Mouse (Mus musculus): ENCODE measurements around the gene Coro2a.
"Not testable (repeated sequence)": the region's sequence is repeated elsewhere in the genome, so short reads cannot be mapped to it uniquely, and the experiment has no call there.

Coro2a gene

DNA sequence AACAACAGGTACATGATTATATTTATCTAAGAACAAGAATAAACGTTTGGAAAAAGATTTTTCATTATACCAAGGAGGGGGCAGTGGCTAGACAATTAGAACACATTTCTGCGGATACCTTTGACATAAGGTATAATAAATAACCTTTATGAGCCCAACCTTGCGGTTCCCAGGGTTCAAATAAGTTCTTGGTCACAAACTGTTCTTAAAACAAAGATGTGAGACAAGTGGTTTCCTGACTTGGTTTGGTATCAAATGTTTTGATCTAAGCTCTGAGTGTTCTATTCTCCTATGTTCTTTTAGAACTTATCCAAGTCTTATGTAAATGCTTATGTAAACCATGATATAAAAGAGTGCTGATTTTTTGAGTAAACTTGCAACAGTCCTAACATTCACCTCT is 17.5 kb downstream of the Coro2a start:
- not testable (repeated sequence) for DNase-seq (ENCODE audit: low spot score in 2 of 2)

DNA sequence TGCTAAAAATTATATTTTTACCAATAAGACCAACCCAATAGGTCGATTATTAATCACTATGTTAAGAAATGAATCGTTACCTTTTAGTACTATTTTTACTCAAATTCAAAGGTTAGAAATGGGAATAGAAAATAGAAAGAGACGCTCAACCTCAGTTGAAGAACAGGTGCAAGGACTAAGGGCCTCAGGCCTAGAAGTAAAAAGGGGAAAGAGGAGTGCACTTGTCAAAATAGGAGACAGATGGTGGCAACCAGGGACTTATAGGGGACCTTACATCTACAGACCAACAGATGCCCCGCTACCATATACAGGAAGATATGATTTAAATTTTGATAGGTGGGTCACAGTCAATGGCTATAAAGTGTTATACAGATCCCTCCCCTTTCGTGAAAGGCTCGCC is 17.9 kb downstream of the Coro2a start:
- DNase-seq (ENCODE audit: low spot score in 2 of 2), result not testable (repeated sequence)

DNA sequence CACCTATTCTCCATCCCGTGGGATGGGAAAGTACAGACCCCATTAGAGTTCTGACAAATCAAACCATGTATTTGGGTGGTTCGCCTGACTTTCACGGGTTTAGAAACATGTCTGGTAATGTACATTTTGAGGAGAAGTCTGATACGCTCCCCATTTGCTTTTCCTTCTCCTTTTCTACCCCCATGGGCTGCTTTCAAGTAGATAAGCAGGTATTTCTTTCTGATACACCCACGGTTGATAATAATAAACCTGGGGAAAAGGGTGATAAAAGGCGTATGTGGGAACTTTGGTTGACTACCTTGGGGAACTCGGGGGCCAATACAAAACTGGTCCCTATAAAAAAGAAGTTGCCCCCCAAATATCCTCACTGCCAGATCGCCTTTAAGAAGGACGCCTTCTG is 20.0 kb downstream of the Coro2a start:
- not testable (repeated sequence) for DNase-seq (ENCODE audit: low spot score in 2 of 2)

DNA sequence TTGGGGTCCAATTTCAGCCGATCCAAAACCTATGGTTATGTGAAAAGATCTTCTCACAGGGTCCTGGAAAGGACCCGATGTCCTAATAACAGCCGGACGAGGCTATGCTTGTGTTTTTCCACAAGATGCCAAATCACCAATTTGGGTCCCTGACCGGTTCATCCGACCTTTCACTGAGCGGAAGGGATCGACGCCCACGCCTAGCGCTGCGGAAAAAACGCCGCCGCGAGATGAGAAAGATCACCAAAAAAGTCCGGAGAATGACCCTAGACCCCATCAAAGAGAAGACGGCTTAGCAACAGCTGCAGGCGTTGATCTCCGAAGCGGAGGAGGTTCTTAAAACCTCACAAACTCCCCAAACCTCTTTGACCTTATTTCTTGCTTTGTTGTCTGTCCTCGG is 20.4 kb downstream of the Coro2a start:
- DNase-seq (ENCODE audit: low spot score in 2 of 2), result not testable (repeated sequence)

DNA sequence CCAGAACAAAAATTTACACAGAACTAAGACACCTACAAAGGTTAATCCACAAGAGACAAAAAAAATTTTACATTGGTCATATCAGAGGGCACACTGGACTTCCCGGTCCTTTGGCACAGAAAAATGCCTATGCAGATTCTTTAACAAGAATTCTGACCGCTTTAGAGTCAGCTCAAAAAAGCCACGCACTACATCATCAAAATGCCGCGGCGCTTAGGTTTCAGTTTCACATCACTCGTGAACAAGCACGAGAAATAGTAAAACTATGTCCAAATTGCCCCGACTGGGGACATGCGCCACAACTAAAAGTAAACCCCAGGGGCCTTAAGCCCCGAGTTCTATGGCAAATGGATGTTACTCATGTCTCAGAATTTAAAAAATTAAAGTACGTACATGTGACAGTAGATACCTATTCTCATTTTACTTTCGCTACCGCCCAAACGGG is 21.2 kb downstream of the Coro2a start:
- DNase-seq (ENCODE audit: low spot score in 2 of 2), result not testable (repeated sequence)

DNA sequence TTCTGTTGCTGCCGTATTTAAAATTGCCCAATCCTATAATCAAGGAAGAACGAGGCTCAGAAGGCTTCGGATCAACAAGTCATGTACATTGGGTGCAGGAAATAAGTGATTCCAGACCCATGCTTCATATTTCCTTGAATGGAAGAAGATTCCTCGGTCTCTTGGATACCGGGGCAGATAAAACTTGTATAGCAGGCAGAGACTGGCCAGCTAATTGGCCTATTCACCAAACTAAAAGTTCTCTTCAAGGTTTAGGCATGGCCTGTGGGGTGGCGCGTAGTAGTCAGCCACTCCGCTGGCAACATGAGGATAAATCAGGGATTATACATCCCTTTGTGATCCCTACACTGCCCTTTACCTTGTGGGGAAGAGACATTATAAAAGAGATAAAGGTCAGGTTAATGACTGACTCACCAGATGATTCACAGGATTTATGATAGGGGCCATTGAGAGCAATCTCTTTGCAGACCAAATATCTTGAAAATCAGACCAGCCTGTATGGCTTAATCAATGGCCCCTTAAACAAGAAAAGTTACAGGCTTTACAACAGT is 23.1 kb downstream of the Coro2a start:
- not testable (repeated sequence) for DNase-seq (ENCODE audit: low spot score in 2 of 2)

DNA sequence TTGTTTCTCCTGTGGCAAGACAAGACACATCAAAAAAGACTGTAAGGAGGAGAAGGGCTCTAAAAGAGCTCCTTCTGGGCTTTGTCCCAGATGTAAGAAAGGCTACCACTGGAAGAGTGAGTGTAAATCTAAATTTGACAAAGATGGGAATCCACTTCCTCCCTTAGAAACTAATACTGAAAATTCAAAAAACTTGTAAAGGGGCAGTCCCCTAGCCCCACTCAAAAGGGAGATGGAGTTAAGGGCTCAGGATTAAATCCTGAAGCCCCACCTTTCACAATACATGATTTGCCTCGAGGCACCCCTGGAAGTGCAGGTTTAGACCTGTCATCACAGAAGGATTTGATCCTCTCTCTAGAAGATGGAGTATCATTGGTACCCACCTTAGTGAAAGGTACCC is 23.8 kb downstream of the Coro2a start:
- no peak for DNase-seq (ENCODE audit: low spot score in 2 of 2)

DNA sequence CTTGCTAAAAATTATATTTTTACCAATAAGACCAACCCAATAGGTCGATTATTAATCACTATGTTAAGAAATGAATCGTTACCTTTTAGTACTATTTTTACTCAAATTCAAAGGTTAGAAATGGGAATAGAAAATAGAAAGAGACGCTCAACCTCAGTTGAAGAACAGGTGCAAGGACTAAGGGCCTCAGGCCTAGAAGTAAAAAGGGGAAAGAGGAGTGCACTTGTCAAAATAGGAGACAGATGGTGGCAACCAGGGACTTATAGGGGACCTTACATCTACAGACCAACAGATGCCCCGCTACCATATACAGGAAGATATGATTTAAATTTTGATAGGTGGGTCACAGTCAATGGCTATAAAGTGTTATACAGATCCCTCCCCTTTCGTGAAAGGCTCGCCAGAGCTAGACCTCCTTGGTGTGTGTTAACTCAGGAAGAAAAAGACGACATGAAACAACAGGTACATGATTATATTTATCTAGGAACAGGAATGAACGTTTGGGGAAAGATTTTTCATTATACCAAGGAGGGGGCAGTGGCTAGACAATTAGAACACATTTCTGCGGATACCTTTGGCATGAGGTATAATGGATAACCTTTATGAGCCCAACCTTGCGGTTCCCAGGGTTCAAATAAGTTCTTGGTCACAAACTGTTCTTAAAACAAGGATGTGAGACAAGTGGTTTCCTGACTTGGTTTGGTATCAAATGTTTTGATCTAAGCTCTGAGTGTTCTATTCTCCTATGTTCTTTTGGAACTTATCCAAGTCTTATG is 26.3 kb downstream of the Coro2a start:
- DNase-seq (ENCODE audit: low spot score in 2 of 2), result not testable (repeated sequence)

DNA sequence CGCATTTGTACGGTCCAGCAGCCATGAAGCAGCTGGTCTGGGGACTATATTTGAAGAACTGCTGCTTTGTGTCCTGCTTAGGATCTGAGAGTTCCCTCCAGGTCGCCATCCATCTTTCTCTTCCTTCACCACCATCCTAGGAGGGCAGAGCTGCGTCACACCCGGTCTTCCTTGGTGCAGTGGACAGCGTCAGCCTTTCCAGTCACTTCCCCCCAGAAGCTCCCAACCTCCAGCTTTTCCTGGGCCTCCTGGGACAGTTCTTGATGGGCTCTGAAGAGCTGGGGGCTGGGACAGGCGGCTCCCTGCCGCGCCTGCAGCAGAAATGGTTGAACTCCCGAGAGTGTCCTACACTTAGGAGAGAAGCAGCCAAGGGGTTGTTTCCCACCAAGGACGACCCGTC is 27.2 kb downstream of the Coro2a start:
- DNase-seq (ENCODE audit: low spot score in 2 of 2), result no peak

DNA sequence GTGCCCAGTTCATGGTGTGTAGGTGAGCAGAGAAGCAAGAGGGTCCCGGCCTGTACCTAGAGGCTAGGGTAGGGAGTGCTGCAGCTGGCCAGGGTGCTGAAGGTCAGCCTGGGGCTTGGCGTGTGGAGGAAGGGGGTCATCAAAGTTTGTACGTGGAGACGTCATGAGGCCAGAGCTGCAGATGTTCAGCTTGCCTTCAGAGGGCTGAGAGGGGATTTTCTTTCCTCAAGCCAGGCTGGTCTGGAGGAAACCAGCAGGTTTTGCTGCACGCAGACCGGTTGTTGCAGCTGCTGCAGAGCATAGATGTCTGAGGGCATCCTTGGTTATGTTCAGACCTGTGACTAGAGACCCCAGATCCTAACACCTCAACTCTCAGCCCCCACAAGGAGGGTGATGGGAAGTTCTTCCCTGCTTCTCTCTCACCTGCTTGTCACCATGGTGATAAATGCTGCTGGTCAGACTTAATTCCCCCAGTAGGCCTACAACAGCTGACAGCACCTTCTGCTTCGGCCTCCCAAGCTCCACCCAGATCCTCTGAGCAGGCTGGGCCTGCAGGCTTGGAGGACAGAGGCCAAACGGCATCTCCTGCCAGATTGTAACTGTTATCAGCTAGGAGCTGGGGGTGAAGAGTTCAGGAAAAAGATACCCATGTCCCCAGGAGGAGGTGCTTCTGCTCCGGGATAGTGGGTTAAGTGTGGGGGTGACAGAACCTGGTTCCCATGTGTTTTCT is 27.8 kb downstream of the Coro2a start:
- DNase-seq (ENCODE audit: low spot score in 2 of 2), result no peak

DNA sequence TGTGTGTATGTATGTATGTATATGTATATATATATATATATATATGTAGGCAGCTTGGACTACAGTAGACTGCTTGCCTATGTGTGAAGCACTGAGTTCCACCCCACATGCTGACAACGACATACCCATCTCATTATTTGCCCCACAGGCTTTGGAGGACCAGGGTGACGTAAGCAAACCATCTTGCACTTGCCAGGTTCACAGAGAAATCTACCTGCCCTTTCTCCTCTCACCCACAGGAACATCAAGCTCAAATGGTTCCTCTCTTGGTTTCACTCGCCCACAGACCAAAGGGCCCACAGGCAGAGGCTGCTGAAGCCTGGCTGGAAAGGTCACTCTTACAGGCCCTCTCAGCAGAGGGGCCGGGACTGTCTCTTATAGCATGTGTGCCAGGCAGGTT is 29.4 kb downstream of the Coro2a start:
- DNase-seq (ENCODE audit: low spot score in 2 of 2), result no peak

DNA sequence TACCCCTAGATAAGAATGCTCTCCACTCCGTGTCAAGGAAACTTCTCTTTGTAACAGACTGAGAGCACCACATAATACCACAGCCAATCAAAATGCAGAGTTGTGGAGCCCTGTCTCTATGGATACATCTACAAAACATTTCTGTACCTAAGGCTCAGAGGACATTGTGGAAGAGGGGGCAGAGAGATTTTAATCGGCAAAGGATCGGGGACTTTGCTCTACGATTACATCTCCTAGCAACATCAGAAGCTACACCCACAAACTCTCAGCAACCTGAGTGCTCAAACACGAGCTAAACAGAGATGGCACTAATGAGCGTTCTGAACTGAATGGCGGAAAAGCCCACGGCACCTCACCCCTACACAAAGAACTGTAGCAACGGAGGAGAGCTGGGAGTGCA is 30.3 kb downstream of the Coro2a start:
- no peak for DNase-seq (ENCODE audit: low spot score in 2 of 2)

DNA sequence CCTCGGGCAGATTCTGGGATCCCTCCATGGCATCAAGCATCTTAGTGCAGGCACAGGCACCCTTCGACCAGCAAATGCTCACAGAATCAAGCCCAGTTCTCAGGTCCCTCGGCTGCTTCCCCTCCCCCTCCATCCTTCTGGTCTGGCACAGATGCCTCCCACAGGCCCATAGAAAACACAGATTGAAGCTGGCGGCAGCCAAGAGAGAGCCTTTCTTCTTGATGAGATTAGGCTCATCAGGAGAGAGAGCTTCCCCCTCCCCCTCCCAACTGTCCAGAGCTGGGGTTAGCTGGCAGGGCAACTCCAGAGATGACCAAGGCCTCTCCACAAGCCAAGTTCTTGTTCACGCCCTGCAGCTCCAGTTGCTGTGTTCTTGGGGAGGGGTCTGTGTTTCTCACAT is 32.3 kb downstream of the Coro2a start:
- no peak for DNase-seq (ENCODE audit: low spot score in 2 of 2)

DNA sequence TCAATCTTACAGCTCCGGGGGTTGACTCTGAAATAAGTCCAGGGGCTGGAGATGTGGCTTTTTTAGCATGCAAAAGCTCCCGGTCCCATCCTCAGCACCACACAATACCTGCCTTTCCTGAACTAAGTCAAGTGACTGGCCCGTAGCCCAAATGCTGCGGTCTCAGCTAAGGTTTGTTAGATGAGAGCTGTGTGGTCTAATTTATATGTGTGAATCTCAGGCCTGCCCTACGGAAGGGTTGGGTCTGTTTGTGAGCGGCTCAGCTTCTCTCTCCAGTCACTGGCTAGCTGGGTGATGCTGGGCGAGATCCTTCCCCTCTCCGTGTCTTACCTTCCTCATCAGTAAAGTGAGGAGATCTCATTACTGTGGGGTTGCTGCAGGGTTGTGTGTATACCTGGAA is 33.8 kb downstream of the Coro2a start:
- DNase-seq (ENCODE audit: low spot score in 2 of 2), result no peak

DNA sequence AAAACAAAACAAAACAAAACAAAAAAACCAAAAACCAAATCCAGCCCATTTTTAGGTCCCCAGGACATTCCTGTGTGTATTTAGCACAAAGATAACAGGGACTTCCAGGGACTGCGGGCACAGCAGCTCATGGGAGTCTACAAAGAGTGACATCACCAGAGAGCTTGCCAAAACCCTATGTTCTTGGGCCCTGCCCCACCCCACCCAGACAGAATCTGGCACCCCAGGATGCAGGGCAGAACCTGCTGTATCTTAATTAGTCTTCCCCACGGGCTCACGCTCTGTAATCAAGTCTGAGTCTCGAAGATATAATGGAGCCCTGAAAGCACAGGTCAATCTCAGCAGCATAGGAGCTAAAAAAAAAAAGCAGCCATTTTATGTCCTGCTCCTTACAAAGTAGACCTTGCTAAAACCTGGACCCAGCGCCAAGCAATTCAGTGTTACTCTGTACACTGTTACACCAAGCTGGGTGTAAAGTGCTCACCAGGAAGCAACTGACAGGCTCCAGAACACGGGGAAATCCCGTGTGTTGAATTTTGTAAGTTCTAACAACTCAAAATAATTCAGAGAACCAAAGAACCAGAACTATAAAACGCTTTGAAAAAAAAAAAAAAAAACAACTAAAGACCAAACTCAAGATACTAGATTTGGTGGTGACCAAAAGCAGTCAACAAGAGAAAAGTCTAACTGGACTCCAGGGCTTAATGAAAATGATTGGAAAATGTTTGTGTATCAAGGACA is 34.9 kb downstream of the Coro2a start:
- no peak for DNase-seq (ENCODE audit: low spot score in 2 of 2)

DNA sequence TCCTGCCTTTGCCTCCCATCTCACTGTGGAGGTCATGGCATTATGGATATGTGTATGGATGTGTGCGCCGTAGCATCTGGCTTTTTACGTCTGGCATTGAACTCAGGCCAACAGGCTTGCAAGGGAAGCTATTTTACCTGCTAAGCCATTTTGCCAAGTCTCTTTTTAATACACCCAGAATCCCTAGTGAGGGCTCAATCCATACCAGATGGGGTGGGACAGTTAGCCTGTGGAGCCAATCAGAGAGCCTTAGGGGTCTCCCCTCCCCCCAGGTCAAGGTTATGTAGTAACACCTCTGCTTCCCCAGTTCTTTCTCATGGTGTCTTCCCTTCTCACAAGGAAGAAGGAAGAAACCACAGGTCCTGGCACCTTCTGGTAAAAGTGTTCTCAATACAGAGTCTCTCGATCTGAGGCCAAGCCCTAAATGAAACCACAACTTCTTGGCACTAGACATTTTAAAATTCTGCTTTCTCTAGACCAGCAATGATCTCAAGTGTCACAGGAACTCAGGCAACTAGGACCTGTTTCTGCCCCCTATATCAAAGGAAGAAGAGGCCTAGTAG is 36.5 kb downstream of the Coro2a start:
- DNase-seq (ENCODE audit: low spot score in 2 of 2), result no peak

DNA sequence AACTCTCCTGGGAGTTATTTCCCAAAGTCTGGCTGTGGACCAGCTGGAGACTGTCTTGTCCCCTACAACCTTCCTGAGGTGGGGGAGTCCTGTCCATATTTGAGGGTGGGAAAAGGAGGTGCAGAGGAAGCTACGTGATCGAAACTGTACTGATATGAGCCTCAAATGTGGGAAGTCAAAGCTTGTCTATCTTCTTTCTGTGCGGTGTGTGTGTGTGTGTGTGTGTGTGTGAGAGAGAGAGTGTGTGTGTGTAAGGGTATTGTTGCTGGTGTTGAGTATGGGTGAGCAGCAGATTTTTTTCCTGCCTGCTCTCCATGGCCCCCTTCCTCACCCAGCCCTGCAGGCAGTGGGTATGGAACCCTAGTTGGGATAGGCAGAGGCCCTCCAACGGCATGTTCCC is 37.8 kb downstream of the Coro2a start:
- DNase-seq (ENCODE audit: low spot score in 2 of 2), result no peak

DNA sequence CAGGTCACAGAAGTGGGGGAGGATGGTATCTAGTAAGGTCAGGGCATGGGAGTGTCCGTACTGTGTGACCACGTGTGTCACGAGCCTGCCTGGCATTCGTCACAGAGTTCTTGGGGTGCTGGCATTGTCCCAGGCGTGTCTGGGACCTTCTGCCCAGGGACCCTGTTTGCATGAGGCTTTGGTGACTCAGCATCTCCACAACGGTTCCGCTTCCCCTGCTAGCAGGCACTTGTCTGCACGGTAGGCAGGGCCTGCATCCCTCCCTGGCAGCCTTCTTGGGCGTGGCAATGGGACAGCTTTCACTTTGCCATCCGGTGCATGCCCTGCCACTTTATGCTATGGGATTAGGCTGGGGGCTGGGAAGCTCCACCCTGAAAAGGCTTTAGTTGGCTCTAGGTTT is 38.2 kb downstream of the Coro2a start:
- DNase-seq (ENCODE audit: low spot score in 2 of 2), result peak; percentile 63 to 68

DNA sequence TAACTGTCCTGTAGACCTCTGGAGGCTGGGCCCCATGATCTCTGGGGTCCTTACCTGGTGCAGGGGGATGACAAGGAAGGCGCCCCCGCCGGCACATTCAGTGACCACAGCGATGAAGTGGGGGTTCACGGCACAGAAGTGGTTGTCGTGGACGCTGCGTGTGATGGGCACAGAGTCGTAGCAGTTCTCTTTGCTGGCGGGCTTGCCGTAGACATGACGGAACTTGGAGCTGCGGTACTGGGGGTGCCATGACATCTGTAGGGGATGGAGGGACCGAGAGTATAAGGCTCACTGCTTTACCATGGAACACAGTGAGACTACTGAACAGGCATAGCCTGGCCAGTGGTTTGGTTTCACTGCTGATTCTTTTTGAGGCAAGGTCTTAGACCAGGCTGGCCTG is 39.2 kb downstream of the Coro2a start:
- DNase-seq (ENCODE audit: low spot score in 2 of 2), result no peak

DNA sequence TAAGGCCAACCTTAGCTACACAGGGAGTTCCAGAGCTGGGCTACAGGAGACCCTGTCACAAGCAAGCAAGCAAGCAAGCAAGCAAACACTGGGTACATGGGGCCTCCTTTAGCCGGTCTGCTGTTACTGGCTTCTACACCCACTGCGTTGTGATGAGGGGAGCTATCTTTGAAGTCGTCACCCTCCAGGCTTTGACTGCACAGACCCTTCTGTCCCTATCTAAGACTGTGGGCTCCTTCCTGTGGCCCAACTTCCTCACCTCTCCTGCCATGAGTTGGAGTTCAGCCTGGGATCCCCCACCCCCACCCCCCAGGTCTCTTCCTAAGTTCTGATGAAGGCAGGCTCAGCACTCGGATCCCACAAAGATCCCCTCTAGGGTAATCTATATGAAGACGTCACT is 40.0 kb downstream of the Coro2a start:
- DNase-seq (ENCODE audit: low spot score in 2 of 2), result no peak

DNA sequence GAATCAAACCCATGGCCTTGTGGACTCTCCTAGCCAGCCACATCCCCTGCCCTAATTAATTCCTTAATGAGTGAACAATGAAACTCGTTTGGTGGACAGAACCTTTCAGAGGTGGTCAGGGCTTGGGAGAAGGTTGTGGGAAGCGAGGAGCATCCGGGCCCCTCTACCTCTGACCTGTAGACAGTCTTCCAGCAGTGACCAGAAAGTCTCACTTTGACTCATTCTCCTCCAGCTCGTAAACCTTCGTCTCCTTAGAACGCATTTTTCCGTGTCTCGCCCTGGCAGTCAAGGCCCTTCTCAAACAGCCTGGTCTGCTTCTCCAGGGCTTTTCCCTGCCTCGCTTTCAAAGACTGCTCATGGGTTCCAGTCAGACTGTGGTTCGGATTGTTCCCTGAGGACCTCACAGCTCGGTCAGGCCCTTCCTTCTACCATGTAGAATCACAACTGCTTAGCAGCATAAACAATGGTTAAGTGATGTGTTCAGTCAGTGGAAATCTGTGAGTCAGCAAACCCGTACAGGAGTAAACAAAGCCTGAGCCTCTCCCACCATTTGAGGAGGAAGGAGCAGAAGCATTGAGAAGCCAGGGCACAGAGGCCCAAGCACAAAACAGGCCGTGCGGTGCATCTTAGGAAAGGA is 41.8 kb downstream of the Coro2a start:
- DNase-seq (ENCODE audit: low spot score in 2 of 2), result no peak
